Mouse (Mus musculus) heart, postnatal 0 days (tissue): ENCODE data around the gene Gm10337.

Source experiments
- CTCF ChIP-seq: IDR thresholded peaks from 2 replicates; pipeline ENCODE4 v1.5.1; 2016; ENCODE audit warnings: antibody characterized with exemption, control low read depth, low read depth
- EP300 ChIP-seq: IDR thresholded peaks from 2 replicates; pipeline ENCODE4 v1.6.1; 2016; ENCODE audit warnings: antibody characterized with exemption, low read depth

- TF ChIP-seq CTCF = no peak
- no peak for TF ChIP-seq EP300
These were observed 42.0 kb upstream of the Gm10337 start for GRCm38 (mm10) chr15:102461430-102462075.
